Mouse (Mus musculus) kidney, postnatal 25 days (tissue): ENCODE measurements at regions not wholly inside any gene's neighbourhood (a gene's known extent, or its start where the extent isn't known, plus 50 kb on each side); places are given as distances from the start of the nearest gene placed in this dataset.

Experiments
- DNase-seq, 2 experiments: peaks; one replicate each; pipeline ENCODE4 v3.0.0; 2021; ENCODE audit warnings: mixed read lengths in 2 of 2

DNA sequence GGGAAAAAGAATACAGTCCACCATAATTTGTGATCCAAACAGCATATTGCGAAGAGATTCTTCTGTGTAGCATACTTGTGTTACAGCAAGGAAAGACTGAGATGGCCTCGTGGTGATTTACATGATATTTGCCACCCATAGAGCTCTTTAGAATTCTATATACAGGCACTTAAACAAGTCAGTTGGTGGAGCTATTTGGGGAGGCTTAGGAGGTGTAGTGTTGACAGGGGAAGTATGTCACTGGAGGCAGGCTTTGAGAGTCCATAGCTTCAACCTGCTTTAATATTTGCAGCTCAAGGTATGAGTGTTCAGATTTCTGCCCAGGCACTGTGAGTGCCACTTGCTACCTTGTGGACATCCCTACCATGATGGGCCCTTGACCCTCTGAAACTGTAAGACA, 187.3 kb downstream of the Ostf1 start:
- no peak for DNase-seq

DNA sequence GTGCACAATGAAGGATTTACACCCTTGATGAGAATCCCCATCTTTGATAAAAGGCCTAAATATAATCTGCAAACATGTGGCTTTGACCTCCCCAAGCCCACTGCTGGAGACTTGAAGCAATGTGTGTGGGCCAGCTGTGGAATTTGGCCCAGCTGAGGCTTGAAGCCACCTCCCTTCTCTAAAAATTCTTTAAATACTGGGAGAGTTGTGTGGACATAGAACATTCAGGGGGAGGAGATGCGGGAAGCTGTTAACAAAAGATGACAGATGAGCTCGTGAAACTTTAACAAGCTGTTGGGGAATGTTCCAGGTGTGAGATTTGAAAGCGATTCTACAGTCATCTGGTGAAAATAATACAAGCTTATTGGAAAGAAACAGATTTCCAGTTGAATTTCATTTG, 195.3 kb downstream of the Ostf1 start:
- DNase-seq: no peak

DNA sequence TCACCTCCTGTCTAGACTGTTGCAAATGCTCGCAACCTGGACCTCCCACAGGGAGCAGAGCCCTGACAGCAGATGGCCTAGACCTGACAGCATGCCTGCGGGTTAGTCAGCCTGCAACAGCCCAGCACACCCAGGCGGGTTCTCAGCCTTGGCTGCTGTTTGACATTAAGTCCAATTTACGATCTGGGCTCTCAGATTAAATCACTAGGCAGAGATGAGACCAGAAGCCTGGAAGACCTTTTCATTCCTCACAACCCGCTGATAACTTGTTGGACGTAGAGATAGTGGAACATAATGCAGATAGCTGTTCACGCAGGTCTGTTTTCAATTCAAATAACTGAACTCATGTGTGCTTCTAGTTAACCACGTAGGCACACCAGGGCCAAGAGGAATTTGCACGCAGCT, 211.2 kb downstream of the Ostf1 start:
- DNase-seq: peak; percentile 1 to 30

DNA sequence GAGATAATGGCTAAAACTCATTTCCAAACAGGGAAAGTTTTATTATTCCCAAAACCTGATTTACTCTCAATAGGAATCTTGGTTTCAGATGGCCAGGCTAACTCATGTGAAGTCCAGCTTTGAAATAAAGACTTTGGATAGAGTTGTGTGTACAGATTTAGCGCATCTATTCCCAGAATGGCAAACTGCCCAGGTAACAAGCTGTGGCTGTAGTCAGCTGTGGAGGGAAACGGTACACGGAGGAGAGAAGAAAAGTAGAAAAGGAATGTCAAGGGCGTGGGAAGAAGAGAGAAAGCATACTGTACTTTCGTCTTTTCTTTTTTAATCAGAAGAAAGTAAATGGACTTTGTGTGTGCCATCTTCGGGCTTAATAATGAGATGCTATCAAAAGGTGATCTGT, 213.1 kb downstream of the Ostf1 start:
- DNase-seq: no peak

DNA sequence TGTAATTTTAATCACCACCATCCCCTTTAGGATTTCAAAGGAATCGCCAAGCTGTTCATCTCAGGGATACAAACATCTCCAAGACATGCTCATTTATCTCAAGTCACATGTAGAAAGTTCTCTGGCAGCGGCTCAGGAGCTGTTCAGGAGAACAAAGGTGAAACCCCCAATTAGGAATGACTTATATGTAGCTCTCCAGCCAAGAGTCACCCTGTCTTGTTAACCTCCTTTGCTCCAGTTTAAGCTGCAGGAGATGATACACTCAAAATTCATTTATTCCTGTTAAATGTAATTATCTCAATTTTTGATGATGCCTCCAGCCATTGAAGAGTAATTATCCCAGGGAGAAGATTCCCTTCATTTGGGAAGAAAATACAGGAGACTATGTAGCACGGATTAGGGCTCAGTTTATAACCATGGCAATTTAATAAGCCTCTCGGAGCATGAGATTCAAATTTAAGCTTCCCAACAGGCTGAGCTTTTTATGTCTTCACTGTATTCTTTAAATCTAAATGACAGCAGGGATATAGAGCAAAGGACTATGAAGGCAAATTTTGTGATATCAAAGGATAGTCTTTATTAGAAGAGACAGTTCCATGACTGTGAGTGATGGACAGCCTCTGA, 254.0 kb downstream of the Ostf1 start:
- DNase-seq: no peak

DNA sequence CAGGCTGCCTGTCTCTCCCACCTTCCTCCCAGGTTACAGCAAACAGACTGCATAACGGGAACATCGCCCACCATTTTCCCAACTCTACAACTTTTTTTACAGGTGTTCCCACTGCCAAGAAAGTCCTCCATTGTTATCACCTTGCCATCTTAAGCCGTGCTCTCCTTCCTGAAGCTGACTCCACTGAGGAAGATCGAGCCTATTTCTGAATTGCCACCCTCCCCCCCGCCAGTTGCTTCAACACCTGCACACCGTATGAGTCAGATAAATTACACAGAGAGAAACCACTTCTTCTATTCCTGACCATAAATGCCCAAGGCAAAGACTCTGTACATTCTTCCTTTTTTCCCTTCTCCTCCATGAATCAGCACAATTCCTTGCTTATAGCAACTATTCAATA, 263.0 kb downstream of the Ostf1 start:
- no peak for DNase-seq

DNA sequence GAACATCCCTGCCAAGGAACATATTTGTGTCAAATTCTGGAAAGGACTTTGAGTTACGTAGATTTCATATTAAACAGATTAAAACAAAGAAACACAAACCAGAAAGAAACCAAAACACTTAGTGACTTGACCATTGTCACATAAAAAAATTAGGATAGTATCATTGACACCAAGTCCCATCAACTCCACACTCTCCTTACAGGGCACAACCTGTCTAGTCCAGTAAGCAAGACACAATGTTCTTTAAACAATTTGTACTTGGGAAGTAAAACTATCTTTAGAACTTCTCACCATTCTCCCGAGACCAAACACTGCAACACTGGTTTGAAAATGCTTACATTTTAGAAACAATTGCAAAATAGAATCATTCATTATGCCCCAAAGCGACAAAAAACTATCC, 277.7 kb downstream of the Ostf1 start:
- DNase-seq: no peak

DNA sequence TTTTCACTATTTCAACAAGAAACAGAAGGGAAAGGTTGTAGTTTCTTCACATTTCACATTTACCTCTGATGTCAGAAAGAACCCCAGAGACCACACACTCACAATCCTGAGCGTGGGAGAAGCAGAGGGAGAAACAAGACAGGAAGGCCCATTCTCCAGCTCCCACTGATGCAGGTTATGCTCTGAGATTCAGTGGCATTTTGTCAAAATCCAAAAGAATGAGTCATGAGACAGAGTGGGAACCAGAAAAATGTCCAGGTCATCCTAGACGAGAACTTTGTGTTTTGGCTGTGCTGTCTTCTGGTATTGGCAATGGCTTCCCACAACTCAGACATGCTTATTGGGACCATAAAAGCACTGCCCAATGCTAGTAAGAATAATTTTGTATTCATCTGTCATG, 285.9 kb downstream of the Ostf1 start:
- no peak for DNase-seq

DNA sequence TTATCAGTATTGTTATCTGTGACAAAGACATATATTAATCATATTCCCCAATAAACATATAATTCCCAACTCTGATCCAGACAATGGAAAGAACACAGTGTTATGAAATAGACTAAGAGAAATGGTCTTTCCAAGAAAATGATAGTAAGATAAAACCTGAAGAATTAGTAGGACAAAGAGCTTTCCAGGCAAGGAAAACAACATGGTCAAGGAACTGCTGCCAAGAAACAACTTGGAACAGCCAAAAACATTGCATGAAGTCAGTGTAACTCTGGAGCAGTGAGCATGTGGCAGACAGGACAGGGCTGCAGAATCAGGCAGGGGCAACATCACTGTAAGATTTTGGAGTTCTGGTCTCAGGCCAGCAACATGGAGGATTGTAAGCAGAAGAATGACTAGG, 288.0 kb downstream of the Ostf1 start:
- DNase-seq: no peak

DNA sequence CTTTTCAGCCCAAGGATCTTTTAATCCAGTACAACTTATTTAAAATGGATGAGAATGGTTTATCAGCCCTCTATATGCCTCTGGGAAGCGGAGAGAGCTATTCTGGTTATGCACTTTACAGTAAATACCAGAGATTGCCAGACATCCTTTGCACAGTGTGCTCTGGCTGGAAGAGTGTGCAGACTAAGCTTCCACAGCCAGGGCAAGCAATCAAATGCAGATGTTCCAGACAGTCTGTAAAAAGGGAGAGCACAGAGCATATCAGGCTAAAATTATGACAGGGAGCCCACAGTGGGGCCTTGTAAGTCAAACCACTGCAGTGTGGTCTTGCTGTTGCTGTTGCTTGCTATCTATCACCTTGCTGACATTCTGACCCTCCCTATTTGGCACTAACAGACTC, 288.6 kb downstream of the Ostf1 start:
- no peak for DNase-seq

DNA sequence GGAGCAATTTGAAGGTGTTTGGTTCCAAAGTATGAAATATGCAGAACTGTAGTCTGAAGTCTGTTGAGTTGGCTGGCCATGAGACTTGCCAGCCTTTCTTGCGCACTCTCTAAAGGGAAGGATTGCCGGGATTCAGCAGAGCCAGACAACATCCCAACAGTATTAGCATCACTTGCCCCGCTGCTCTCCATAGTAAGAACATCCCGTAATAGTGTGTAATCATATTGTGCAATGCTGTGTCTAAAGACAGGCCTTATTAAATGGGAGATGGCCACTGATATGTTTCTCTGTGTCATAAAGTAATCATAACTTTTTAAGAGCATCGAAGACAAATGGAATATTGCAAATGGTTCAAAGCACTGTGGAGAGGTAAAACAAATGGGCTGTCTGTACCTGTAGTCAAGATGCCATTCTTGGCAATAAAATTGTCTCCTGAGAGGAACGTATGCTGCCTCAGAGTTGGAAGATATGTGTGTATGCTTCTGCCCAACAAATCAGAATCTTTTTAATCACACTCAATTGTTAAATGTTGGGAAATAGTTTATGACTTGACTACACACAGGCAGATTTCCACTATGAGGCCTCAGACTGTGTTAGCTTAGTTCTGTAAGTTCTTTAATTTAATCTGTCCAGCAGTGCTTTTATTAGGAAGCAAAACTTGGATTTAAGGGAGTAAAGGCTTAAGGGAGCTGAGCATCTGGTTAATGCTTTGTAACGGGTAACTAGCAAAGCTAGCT, 293.6 kb downstream of the Ostf1 start:
- DNase-seq: no peak

DNA sequence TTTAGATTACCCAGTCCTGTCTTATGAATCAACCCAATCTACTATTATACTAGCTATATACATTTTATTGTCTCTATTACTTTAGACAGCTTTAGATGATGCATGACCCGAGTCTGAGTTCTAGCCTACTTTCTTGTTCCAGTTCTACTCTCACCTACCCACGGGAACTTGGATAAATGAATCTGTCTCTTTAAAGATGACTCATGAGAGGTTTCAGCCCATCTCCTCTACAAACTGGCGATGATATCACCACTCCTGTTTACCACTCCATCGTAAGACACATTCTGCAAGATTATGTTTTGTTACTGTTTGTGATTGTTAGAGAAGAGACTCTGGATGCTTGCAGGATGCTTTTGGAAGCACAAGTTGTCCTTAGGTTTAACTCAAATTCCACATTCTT, 295.0 kb downstream of the Ostf1 start:
- no peak for DNase-seq

DNA sequence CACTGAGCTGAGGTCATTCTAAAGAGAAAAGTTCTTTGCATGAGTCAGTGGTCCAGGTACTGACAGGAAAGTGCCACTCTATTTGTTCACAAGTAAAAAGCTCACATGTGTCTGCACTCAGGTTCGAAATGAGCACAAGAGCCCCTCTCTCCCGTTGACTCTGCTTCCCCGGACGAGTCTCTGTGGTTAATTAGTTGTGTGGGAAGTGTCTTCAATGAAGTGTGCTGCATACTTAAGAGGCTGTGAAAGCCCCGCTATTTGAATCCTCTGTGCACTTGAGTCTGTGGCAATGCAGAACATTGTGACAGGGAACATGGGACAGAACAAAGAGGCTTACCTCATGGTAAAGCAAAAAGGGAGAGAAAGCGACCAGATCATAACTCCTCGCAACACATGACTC, 297.0 kb downstream of the Ostf1 start:
- no peak for DNase-seq

DNA sequence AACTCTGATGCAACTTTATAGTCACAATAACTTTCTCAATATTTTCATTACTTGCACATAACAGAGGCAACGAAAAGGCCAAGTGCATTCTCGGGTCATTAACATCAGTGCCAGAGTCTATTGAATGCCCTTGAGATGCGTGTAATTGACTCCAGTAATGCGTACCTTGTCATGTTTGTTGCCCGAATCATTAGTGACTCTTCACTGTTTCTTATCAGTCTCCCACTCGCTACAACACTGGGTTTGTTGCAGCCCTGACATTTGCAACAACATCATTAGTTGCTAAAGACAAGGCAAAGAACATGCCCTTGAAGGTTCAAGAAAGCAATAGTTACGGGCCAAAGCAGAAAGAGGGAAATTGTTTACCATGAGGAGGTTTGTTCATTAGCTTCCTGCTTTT, 299.8 kb downstream of the Ostf1 start:
- DNase-seq: no peak

DNA sequence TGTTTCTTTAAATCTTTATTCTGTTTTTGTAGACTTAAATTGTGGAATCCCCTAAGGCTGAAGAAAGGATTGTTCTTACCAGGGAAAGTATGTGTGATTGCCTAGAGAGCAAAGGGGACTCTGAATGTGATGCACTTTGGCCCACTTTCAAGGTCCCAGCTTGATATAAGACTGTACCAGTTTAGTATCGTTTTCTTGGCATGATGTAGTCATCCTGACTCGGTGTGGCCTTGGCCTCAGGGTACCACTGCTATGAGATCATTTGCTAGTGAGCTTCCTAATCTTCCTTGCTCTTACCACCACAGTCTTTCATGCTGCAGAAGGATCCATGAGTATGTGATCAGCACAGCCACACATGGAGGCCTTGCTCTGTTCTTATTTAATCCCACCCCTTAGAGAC, 302.2 kb downstream of the Ostf1 start:
- DNase-seq: no peak

DNA sequence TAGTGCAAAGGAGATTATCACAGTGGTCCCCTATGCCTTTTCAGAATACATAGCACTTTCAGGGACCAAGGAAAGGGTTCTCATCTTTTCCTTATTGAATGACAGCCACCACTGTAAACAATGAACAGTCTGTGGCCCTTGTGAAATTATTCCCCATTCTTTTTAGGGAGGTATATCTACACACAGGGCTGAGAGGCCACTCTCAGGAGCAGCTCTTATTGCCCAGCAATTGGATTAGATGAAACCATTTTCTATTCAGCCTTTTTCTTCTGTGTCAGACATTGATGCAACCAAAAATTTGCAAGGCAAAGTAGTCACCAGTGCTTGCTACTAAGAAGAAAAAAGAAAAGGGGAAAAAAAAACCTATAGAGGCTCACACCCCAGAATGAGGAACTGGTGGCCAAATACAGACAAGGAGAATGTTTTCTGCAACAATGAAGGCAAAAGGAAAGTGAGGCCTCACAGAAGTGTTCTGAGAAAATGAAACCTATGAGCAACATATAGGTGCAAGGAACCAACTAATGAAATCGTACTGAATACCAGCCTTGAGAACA, 313.2 kb downstream of the Ostf1 start:
- no peak for DNase-seq

DNA sequence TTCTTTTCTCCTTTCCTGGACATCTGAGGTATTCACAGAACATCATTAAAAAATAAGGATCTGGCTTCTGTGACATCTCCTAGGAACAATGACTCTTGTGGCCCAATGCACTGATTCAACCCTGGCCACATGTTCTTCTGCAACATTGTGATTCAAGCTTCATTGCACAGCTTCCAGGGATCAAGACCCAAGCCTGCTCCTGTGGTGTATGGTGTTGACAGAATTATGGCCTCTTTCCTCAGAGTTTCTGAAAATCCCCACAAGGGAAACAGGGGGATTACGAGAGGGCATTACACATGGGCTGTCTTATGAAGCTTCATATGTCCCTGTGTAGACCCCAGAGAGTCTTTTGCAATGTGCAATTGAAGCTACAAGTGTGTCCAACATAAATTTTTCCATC, 358.2 kb downstream of the Ostf1 start:
- no peak for DNase-seq

DNA sequence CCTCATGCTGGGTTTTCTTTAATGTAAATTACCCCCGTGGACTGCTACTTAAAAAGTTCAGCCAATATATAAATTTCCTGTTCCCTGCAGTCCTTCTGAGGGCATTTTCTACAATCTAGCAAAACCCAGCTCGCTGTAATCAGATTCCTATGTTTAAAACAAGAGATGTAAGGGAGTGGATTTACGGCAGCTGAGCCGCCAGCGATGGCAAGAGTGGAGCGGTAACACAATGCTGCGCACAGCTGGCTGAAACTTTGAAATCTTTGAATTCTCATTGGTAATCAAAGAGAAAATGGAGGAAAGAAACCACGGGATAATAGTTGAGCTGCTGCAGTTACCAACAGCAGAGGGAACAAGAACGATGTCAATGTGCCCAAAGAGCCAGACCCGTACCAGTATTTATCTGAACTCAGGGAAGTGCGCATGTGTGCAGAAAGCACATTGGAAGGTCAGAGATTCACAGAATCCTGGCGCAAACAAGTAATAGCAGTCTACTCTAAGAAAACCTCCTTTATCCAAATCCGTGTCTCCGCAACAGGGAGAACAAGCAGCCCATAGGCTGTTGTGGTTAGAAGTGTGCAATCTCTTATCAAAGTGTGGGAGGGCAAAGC, 376.4 kb downstream of the Ostf1 start:
- DNase-seq: no peak

DNA sequence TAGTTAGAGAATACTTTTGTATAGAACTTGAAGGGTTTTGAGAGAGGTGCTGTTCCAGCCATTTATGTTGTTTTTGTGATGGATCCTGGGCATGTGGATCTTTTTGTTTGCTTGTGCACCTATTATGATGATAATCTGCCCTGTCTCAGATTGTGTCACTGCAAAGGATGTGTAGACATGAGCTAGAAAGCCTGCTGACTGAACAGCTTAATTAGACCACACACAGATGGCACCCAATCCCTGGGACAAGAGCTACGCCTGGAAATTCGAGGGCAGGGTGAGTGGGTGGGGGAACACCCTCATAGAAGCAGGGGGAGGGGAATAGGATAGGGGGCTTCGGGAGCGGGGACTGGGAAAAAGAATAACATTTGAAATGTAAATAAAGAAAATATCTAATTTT, 378.3 kb downstream of the Ostf1 start:
- no peak for DNase-seq
